Mouse (Mus musculus) lung, adult 2 months (tissue): ENCODE measurements at regions not wholly inside any gene's neighbourhood (a gene's known extent, or its start where the extent isn't known, plus 50 kb on each side); places are given as distances from the start of the nearest gene placed in this dataset.

ENCODE experiments used
- CTCF ChIP-seq: fragments of 200-500 bp; IDR thresholded peaks from 2 replicates; pipeline ENCODE4 v1.5.1; 2011; ENCODE audit warnings: mild to moderate bottlenecking, low read length, control low read depth; ENCODE audit not compliant: insufficient read depth
- POLR2A ChIP-seq: fragments of 200-500 bp; IDR thresholded peaks from 2 replicates; pipeline ENCODE4 v1.6.1; 2011; ENCODE audit warnings: low read depth, mild to moderate bottlenecking, control low read depth, low read length, borderline replicate concordance; ENCODE audit errors: extremely low read depth

- no peak for TF ChIP-seq POLR2A
- TF ChIP-seq CTCF: no peak
Observed at GRCm38 (mm10) chr10:118507630-118508029, 66.8 kb downstream of the Ifng start.
